Mouse (Mus musculus) spleen, postnatal 14 days (tissue): ENCODE data around the gene Gm5795.
"Not testable (repeated sequence)": the region's sequence is repeated elsewhere in the genome, so short reads cannot be mapped to it uniquely, and the experiment has no call there.

Experiments
- DNase-seq, 2 experiments: peaks; one replicate each; pipeline ENCODE4 v3.0.0; 2021 to 2022; ENCODE audit warnings: low spot score in 2 of 2

The Gm5795 gene

GRCm38 (mm10) chr14:3187955-3188354 is at the start of gene Gm5795:
Gm5795 (plus strand) TSS chr14:3188255.
- DNase-seq, result not testable (repeated sequence)

- not testable (repeated sequence) for DNase-seq
Observed at GRCm38 (mm10) chr14:3208272-3209152, 20.5 kb downstream of the Gm5795 start, which contains the start of gene D830030K20Rik. D830030K20Rik (plus strand) TSS chr14:3208488.

GRCm38 (mm10) chr14:3209367-3209766 is 21.3 kb downstream of the Gm5795 start:
- not testable (repeated sequence) for DNase-seq
